Mouse (Mus musculus) embryonic facial prominence, embryonic 15.5 days (tissue): ENCODE measurements around the gene Npffr2. TPM values are rescaled to one million over a fixed set of nuclear protein-coding genes. Genes with fewer than 3 reads are reported as not detected.

Experiments
- ATAC-seq: fragments of 200-750 bp; cut with Nextera tagmentation; 2 replicates; pipeline ENCODE4 v1.8.0; 2017; ENCODE audit warnings: low read depth, moderate TSS enrichment; ENCODE audit not compliant: insufficient number of reproducible peaks, low FRiP score, low TSS enrichment
- H3K27ac ChIP-seq: fragments of 300-500 bp; sonication (generic); replicated peaks from 2 replicates; pipeline ENCODE4 v1.5.1; 2015; ENCODE audit warnings: mild to moderate bottlenecking, inconsistent platforms
- H3K27me3 ChIP-seq: fragments of 300-500 bp; sonication (generic); 2 replicates; pipeline ENCODE4 v1.6.1; 2015; ENCODE audit warnings: inconsistent platforms
- H3K36me3 ChIP-seq: fragments of 300-500 bp; sonication (generic); 2 replicates; pipeline ENCODE4 v1.6.1; 2015; ENCODE audit warnings: mild to moderate bottlenecking, inconsistent platforms
- H3K4me1 ChIP-seq: fragments of 300-500 bp; sonication (generic); 2 replicates; pipeline ENCODE4 v1.6.1; 2015; ENCODE audit warnings: inconsistent platforms
- H3K4me2 ChIP-seq: fragments of 300-500 bp; sonication (generic); replicated peaks from 2 replicates; pipeline ENCODE4 v1.6.1; 2015; ENCODE audit warnings: mild to moderate bottlenecking, inconsistent platforms
- H3K4me3 ChIP-seq: fragments of 300-500 bp; sonication (generic); replicated peaks from 2 replicates; pipeline ENCODE4 v1.5.1; 2015; ENCODE audit warnings: mild to moderate bottlenecking, inconsistent platforms
- H3K9ac ChIP-seq: fragments of 300-500 bp; sonication (generic); 2 replicates; pipeline ENCODE4 v1.6.1; 2015; ENCODE audit warnings: inconsistent platforms
- H3K9me3 ChIP-seq: fragments of 300-500 bp; sonication (generic); replicated peaks from 2 replicates; pipeline ENCODE4 v1.6.1; 2016; ENCODE audit warnings: inconsistent platforms
- WGBS: fragments of 180-500 bp; shearing (Covaris S2); methylation state at CpG from one replicate; pipeline ENCODE4 v1.1.7; 2015; 5-methylcytosine and 5-hydroxymethylcytosine counted together
- polyA plus RNA-seq: library from polyadenylated mRNA; unstranded; fragments of >200 nt; fragmentation: Nextera tagmentation; extraction: Ambion mirVana; gene quantifications from 2 replicates; pipeline ENCODE4 v1.2.1, GENCODE M21; 2015

Gene Npffr2
- polyA plus RNA-seq, 1 experiment from 2014 or later: not detected

GRCm38 (mm10) chr5:89578678-89579077 is 51.4 kb downstream of the Npffr2 start:
- Histone ChIP-seq H3K9ac (no peak overlapping the region), H3K4me1 (no peaks in the 10 kb centered on the region), H3K9me3 (no peaks in the 10 kb centered on the region), H3K36me3 (no peaks in the 10 kb centered on the region), H3K27me3 (no peaks in the 10 kb centered on the region), H3K4me3 (no peak overlapping the region), H3K4me2 (no peak overlapping the region), H3K27ac (no peak overlapping the region)
- no peak for ATAC-seq
- WGBS: 73% methylated on average over 1 of the region's 1 CpGs

GRCm38 (mm10) chr5:89579181-89579580 is 52.0 kb downstream of the Npffr2 start:
- no peak overlapping the region for H3K4me3 ChIP-seq
- H3K4me2 ChIP-seq: no peak overlapping the region
- H3K9me3 ChIP-seq: no peaks in the 10 kb centered on the region
- no peaks in the 10 kb centered on the region for H3K27me3 ChIP-seq
- no peaks in the 10 kb centered on the region for H3K4me1 ChIP-seq
- no peak overlapping the region for H3K9ac ChIP-seq
- H3K36me3 ChIP-seq: no peaks in the 10 kb centered on the region
- WGBS: 63% methylated on average over 1 of the region's 1 CpGs
- ATAC-seq: no peak
- no peak overlapping the region for H3K27ac ChIP-seq

- no peaks in the 10 kb centered on the region for H3K4me1 ChIP-seq
- no peaks in the 10 kb centered on the region for H3K9me3 ChIP-seq
- no peak overlapping the region for H3K9ac ChIP-seq
- WGBS: 72% methylated on average over 1 of the region's 1 CpGs
- H3K27me3 ChIP-seq: no peaks in the 10 kb centered on the region
- no peaks in the 10 kb centered on the region for H3K36me3 ChIP-seq
- no peak for ATAC-seq
- no peak overlapping the region for H3K4me3 ChIP-seq
- no peak overlapping the region for H3K4me2 ChIP-seq
- H3K27ac ChIP-seq: no peak overlapping the region
These were observed 53.9 kb downstream of the Npffr2 start for GRCm38 (mm10) chr5:89581143-89581542.

GRCm38 (mm10) chr5:89581742-89582366 is 54.6 kb downstream of the Npffr2 start:
- no peak for ATAC-seq
- no peak overlapping the region for H3K9ac ChIP-seq
- H3K36me3 ChIP-seq: no peaks in the 10 kb centered on the region
- no peak overlapping the region for H3K4me2 ChIP-seq
- no peak overlapping the region for H3K4me3 ChIP-seq
- WGBS: 74% methylated on average over 5 of the region's 5 CpGs
- H3K27me3 ChIP-seq: no peaks in the 10 kb centered on the region
- no peaks in the 10 kb centered on the region for H3K9me3 ChIP-seq
- H3K27ac ChIP-seq: no peak overlapping the region
- no peaks in the 10 kb centered on the region for H3K4me1 ChIP-seq

GRCm38 (mm10) chr5:89585021-89585420 is 57.8 kb downstream of the Npffr2 start:
- Histone ChIP-seq H3K4me1 (no peaks in the 10 kb centered on the region), H3K27ac (no peak overlapping the region)

GRCm38 (mm10) chr5:89592301-89592700 is 65.1 kb downstream of the Npffr2 start:
- Histone ChIP-seq H3K4me1 (no peaks in the 10 kb centered on the region), H3K4me3 (no peak overlapping the region), H3K27me3 (no peaks in the 10 kb centered on the region), H3K9ac (no peak overlapping the region), H3K4me2 (no peak overlapping the region), H3K36me3 (no peaks in the 10 kb centered on the region), H3K27ac (no peak overlapping the region), H3K9me3 (no peaks in the 10 kb centered on the region)
- ATAC-seq: no peak
- 82% methylated on average over 4 of the region's 4 CpGs for WGBS

More at GRCm38 (mm10) chr5:89585021-89585420, 57.8 kb downstream of the Npffr2 start:
- Histone ChIP-seq H3K9me3 (no peaks in the 10 kb centered on the region), H3K27me3 (no peaks in the 10 kb centered on the region), H3K4me2 (no peak overlapping the region), H3K4me3 (no peak overlapping the region), H3K36me3 (no peaks in the 10 kb centered on the region), H3K9ac (no peak overlapping the region)
- WGBS: 77% methylated on average over 3 of the region's 3 CpGs
- ATAC-seq: no peak

GRCm38 (mm10) chr5:89611322-89612015 is 84.2 kb downstream of the Npffr2 start:
- H3K27me3 ChIP-seq: no peaks in the 10 kb centered on the region

GRCm38 (mm10) chr5:89612262-89612661 is 85.0 kb downstream of the Npffr2 start:
- Histone ChIP-seq H3K36me3 (no peaks in the 10 kb centered on the region), H3K27ac (no peak overlapping the region), H3K9ac (no peak overlapping the region), H3K4me3 (no peak overlapping the region), H3K9me3 (no peaks in the 10 kb centered on the region), H3K4me2 (no peak overlapping the region), H3K27me3 (no peaks in the 10 kb centered on the region), H3K4me1 (no peaks in the 10 kb centered on the region)
- ATAC-seq: no peak
- WGBS: 64% methylated on average over 6 of the region's 6 CpGs

More at GRCm38 (mm10) chr5:89611322-89612015, 84.2 kb downstream of the Npffr2 start:
- Histone ChIP-seq H3K27ac (no peak overlapping the region), H3K9ac (no peak overlapping the region), H3K4me1 (no peaks in the 10 kb centered on the region), H3K4me2 (no peak overlapping the region), H3K9me3 (no peaks in the 10 kb centered on the region), H3K4me3 (no peak overlapping the region), H3K36me3 (no peaks in the 10 kb centered on the region)
- 34% methylated on average over 2 of the region's 2 CpGs for WGBS
- ATAC-seq: no peak

- no peaks in the 10 kb centered on the region for H3K36me3 ChIP-seq
- no peak for ATAC-seq
- no peaks in the 10 kb centered on the region for H3K9me3 ChIP-seq
- H3K4me2 ChIP-seq: no peak overlapping the region
- no peaks in the 10 kb centered on the region for H3K4me1 ChIP-seq
- no peak overlapping the region for H3K4me3 ChIP-seq
- H3K9ac ChIP-seq: no peak overlapping the region
- WGBS: 37% methylated on average over 1 of the region's 1 CpGs
- H3K27ac ChIP-seq: no peak overlapping the region
- no peaks in the 10 kb centered on the region for H3K27me3 ChIP-seq
These were observed 104.4 kb downstream of the Npffr2 start for GRCm38 (mm10) chr5:89631599-89631998.

Other genes starting within 250 kb of the Npffr2 start
- gene Gc, start 69.5 kb upstream of the Npffr2 start, polyA plus RNA-seq: 0.21 TPM in 1 of 2 replicates, not detected in the other